Mouse (Mus musculus) myocyte (in vitro differentiated cells): ENCODE measurements around the gene Fam47e. TPM values are rescaled to one million over a fixed set of nuclear protein-coding genes. Genes with fewer than 3 reads are reported as not detected.

Experiments used
- H3K27me3 ChIP-seq: one replicate; pipeline ENCODE4 v1.6.1; 2011; ENCODE audit not compliant: control insufficient read depth, insufficient read depth, insufficient read length
- H3K36me3 ChIP-seq: one replicate; pipeline ENCODE4 v1.6.1; 2011; ENCODE audit not compliant: control insufficient read depth, insufficient read depth
- H3K4me2 ChIP-seq: one replicate; pipeline ENCODE4 v1.6.1; 2011; ENCODE audit warnings: low read depth, control low read depth
- H3K4me3 ChIP-seq: one replicate; pipeline ENCODE4 v1.5.1; 2011; ENCODE audit warnings: mild to moderate bottlenecking, control low read depth, moderate library complexity
- H3K79me2 ChIP-seq: one replicate; pipeline ENCODE4 v1.6.1; 2011; ENCODE audit not compliant: control insufficient read depth, insufficient read depth
- H3ac ChIP-seq: one replicate; pipeline ENCODE4 v1.6.1; 2011; ENCODE audit not compliant: control insufficient read depth, insufficient read length
- CEBPB ChIP-seq: IDR thresholded peaks from 2 replicates; pipeline ENCODE4 v1.6.1; 2011; ENCODE audit warnings: mild to moderate bottlenecking, moderate library complexity; ENCODE audit not compliant: poor library complexity, insufficient read depth, severe bottlenecking
- E2F4 ChIP-seq: IDR thresholded peaks from one replicate; pipeline ENCODE4 v1.6.1; 2011; ENCODE audit warnings: mild to moderate bottlenecking, control low read depth, moderate library complexity; ENCODE audit not compliant: insufficient read depth
- MAX ChIP-seq: IDR thresholded peaks from one replicate; pipeline ENCODE4 v1.6.1; 2011; ENCODE audit warnings: low read depth, mild to moderate bottlenecking, control low read depth
- MYOD1 ChIP-seq, 3 experiments: IDR thresholded peaks; one replicate each; pipeline ENCODE4 v1.6.1; 2011; ENCODE audit warnings: control low read depth in 2 of 3, low read depth in 2 of 3, mild to moderate bottlenecking in 2 of 3, moderate library complexity in 1 of 3; ENCODE audit not compliant: insufficient read length in 2 of 3, control insufficient read depth in 1 of 3
- MYOG ChIP-seq, 3 experiments: IDR thresholded peaks; one replicate each; pipeline ENCODE4 v1.6.1; 2011; ENCODE audit warnings: control low read depth in 2 of 3, low read depth in 2 of 3, mild to moderate bottlenecking in 2 of 3; ENCODE audit not compliant: insufficient read length in 2 of 3, control insufficient read depth in 1 of 3, insufficient read depth in 1 of 3
- POLR2A ChIP-seq: IDR thresholded peaks from one replicate; pipeline ENCODE4 v1.6.1; 2011; ENCODE audit warnings: low read depth, mild to moderate bottlenecking, control low read depth, moderate library complexity; ENCODE audit not compliant: insufficient read length
- POLR2AphosphoS2 ChIP-seq: IDR thresholded peaks from one replicate; pipeline ENCODE4 v1.6.1; 2011; ENCODE audit warnings: low read depth, control low read depth; ENCODE audit not compliant: insufficient read length
- REST ChIP-seq: IDR thresholded peaks from one replicate; pipeline ENCODE4 v1.6.1; 2011; ENCODE audit warnings: mild to moderate bottlenecking, control low read depth, moderate library complexity; ENCODE audit not compliant: insufficient read depth, insufficient read length
- SRF ChIP-seq: IDR thresholded peaks from one replicate; pipeline ENCODE4 v1.6.1; 2011; ENCODE audit warnings: low read depth; ENCODE audit not compliant: control insufficient read depth, insufficient read length
- TCF12 ChIP-seq: IDR thresholded peaks from one replicate; pipeline ENCODE4 v1.6.1; 2011; ENCODE audit warnings: mild to moderate bottlenecking, control low read depth; ENCODE audit not compliant: poor library complexity, insufficient read depth, severe bottlenecking
- TCF3 ChIP-seq: IDR thresholded peaks from one replicate; pipeline ENCODE4 v1.6.1; 2011; ENCODE audit warnings: low read depth, control low read depth; ENCODE audit not compliant: insufficient read length
- USF1 ChIP-seq: IDR thresholded peaks from one replicate; pipeline ENCODE4 v1.6.1; 2011; ENCODE audit warnings: low read depth, mild to moderate bottlenecking, control low read depth, moderate library complexity
- polyA plus RNA-seq: library from polyadenylated mRNA; unstranded; fragments of >200 nt; fragmentation: generic; extraction: Trizol; gene quantifications from one replicate; pipeline ENCODE4 v1.2.1, GENCODE M21; 2012; ENCODE audit warnings: missing spikeins

Gene Fam47e
- polyA plus RNA-seq, 1 experiment: not detected

- Histone ChIP-seq H3K27me3 (peaks cover 15% of the 10 kb centered on the region), H3ac (no peak overlapping the region), H3K36me3 (no peaks in the 10 kb centered on the region), H3K4me2 (no peak overlapping the region), H3K4me3 (no peak overlapping the region), H3K79me2 (no peaks in the 10 kb centered on the region)
- TF ChIP-seq SRF: no peak
- no peak for TF ChIP-seq TCF12
- TF ChIP-seq MYOD1 (IDR thresholded peaks at IDR 0.05; ENCODE audit: control insufficient read depth in 1 of 3, insufficient read length in 2 of 3, low read depth in 2 of 3): no peak
- TF ChIP-seq MYOG (IDR thresholded peaks at IDR 0.05; ENCODE audit: control insufficient read depth in 1 of 3, insufficient read depth in 1 of 3, insufficient read length in 2 of 3, low read depth in 2 of 3): no peak
- TF ChIP-seq USF1: no peak
- TF ChIP-seq CEBPB: no peak
- TF ChIP-seq E2F4: no peak
- TF ChIP-seq POLR2AphosphoS2: no peak
- no peak for TF ChIP-seq TCF3
- no peak for TF ChIP-seq POLR2A
- no peak for TF ChIP-seq MAX
- no peak for TF ChIP-seq REST
Observed at GRCm38 (mm10) chr5:92560201-92560600, 5.3 kb downstream of the Fam47e start.

GRCm38 (mm10) chr5:92562002-92562401 lies 7.1 kb downstream of the Fam47e start:
- H3ac ChIP-seq: no peak overlapping the region
- H3K4me3 ChIP-seq: no peak overlapping the region
- H3K27me3 ChIP-seq: peaks cover 15% of the 10 kb centered on the region
- no peak for TF ChIP-seq USF1
- TF ChIP-seq MYOD1 (IDR thresholded peaks at IDR 0.05; ENCODE audit: control insufficient read depth in 1 of 3, insufficient read length in 2 of 3, low read depth in 2 of 3): no peak
- no peak for TF ChIP-seq CEBPB
- TF ChIP-seq TCF12: no peak
- no peak for TF ChIP-seq POLR2A
- no peak for TF ChIP-seq POLR2AphosphoS2
- TF ChIP-seq TCF3: no peak
- TF ChIP-seq REST: no peak
- TF ChIP-seq MYOG (IDR thresholded peaks at IDR 0.05; ENCODE audit: control insufficient read depth in 1 of 3, insufficient read depth in 1 of 3, insufficient read length in 2 of 3, low read depth in 2 of 3): no peak
- TF ChIP-seq MAX: no peak
- no peak for TF ChIP-seq E2F4
- no peak for TF ChIP-seq SRF
- H3K79me2 ChIP-seq: no peaks in the 10 kb centered on the region
- H3K4me2 ChIP-seq: no peak overlapping the region
- H3K36me3 ChIP-seq: no peaks in the 10 kb centered on the region

GRCm38 (mm10) chr5:92571232-92571631 lies 16.4 kb downstream of the Fam47e start:
- no peak overlapping the region for H3K4me3 ChIP-seq
- H3K36me3 ChIP-seq: no peaks in the 10 kb centered on the region
- H3ac ChIP-seq: no peak overlapping the region
- no peaks in the 10 kb centered on the region for H3K79me2 ChIP-seq
- no peaks in the 10 kb centered on the region for H3K27me3 ChIP-seq
- no peak overlapping the region for H3K4me2 ChIP-seq
- no peak for TF ChIP-seq SRF
- no peak for TF ChIP-seq USF1
- TF ChIP-seq TCF3: no peak
- no peak for TF ChIP-seq MAX
- no peak for TF ChIP-seq REST
- TF ChIP-seq CEBPB: no peak
- no peak for TF ChIP-seq POLR2A
- no peak for TF ChIP-seq E2F4
- TF ChIP-seq MYOG (IDR thresholded peaks at IDR 0.05; ENCODE audit: control insufficient read depth in 1 of 3, insufficient read depth in 1 of 3, insufficient read length in 2 of 3, low read depth in 2 of 3): no peak
- no peak for TF ChIP-seq TCF12

- Histone ChIP-seq H3K36me3 (no peaks in the 10 kb centered on the region), H3K79me2 (no peaks in the 10 kb centered on the region), H3K4me2 (no peak overlapping the region), H3ac (no peak overlapping the region), H3K27me3 (peaks cover 21% of the 10 kb centered on the region), H3K4me3 (no peak overlapping the region)
- TF ChIP-seq E2F4 (no peak), CEBPB (no peak), POLR2AphosphoS2 (no peak), MAX (no peak), TCF12 (no peak), REST (no peak), MYOG (IDR thresholded peaks at IDR 0.05; ENCODE audit: control insufficient read depth in 1 of 3, insufficient read depth in 1 of 3, insufficient read length in 2 of 3, low read depth in 2 of 3) (no peak), TCF3 (no peak), SRF (no peak), MYOD1 (IDR thresholded peaks at IDR 0.05; ENCODE audit: control insufficient read depth in 1 of 3, insufficient read length in 2 of 3, low read depth in 2 of 3) (no peak), POLR2A (no peak), USF1 (no peak)
Observed at GRCm38 (mm10) chr5:92579559-92579958, 24.7 kb downstream of the Fam47e start.

GRCm38 (mm10) chr5:92585932-92586331 lies 31.1 kb downstream of the Fam47e start:
- Histone ChIP-seq H3ac (no peak overlapping the region), H3K79me2 (no peaks in the 10 kb centered on the region), H3K4me3 (no peak overlapping the region), H3K27me3 (peaks cover 5% of the 10 kb centered on the region), H3K36me3 (no peaks in the 10 kb centered on the region), H3K4me2 (peak overlapping the region; percentile 10)
- TF ChIP-seq MYOD1 (IDR thresholded peaks at IDR 0.05; ENCODE audit: control insufficient read depth in 1 of 3, insufficient read length in 2 of 3, low read depth in 2 of 3) (peak in 1 of 3 experiments; percentile 66), POLR2A (no peak), SRF (no peak), POLR2AphosphoS2 (no peak), MYOG (IDR thresholded peaks at IDR 0.05; ENCODE audit: control insufficient read depth in 1 of 3, insufficient read depth in 1 of 3, insufficient read length in 2 of 3, low read depth in 2 of 3) (peak in 1 of 3 experiments; percentile 55), CEBPB (no peak)
